In the genomic region with DNA sequence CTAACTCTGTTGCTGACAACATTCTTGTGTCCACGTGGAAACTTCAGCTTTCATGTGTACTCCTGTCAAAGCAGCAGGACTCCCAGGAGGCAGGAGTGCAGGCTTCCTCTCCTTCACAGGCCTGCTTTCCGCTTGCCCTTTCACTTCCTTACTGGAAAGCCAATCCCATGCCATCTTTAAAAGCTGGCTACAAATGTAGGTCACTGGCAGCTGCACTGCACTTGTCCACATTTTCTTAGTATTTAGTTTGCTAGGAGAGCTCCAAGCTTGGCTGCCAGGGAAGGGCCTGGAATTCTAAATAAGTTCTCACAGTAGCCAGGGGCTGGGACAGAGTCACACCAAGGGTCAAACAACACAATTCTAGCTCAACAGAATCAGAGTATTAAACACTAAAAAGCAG, we compare ENCODE assay signal across 9 mouse cellular contexts. TPM values are rescaled to one million over a fixed set of nuclear protein-coding genes. Genes with fewer than 3 reads are reported as not detected.
DNase-seq lines count a peak whose midpoint lies in the region; ATAC-seq and TF ChIP-seq lines count a peak whose summit lies in the region.
"Had no signal": no experiment of that assay in that cellular context is flagged by ENCODE, and none has a peak within 500 bp of the region (broad histone marks: within the 10 kb centered on the region; RNA-seq: fewer than 3 reads in every experiment).

No protein-coding gene starts in this region.

- TF ChIP-seq CTCF in intestine, postnatal 0 days (IDR thresholded peaks at IDR 0.05; ENCODE audit: low read depth) = no peak

- DNase-seq in kidney, adult 9 months = peak; percentile 10
- DNase-seq in kidney, postnatal 4 days = no peak
- peak; percentile 27 to 38 for DNase-seq in cerebellum, adult 18-20 months
- peak; percentile 14 to 18 for DNase-seq in gastrocnemius, postnatal 36 days
- peak; percentile 26 for DNase-seq in left cerebral cortex, postnatal 4 days
- DNase-seq in thymus, postnatal 4 days = no peak

- H3K27ac ChIP-seq in forebrain, embryonic 12.5 days = no peak overlapping the region
- no peak overlapping the region for H3K27ac ChIP-seq in intestine, postnatal 0 days (ENCODE audit: low read depth, low read length)
- H3K27ac ChIP-seq: embryonic facial prominence, embryonic 12.5 days had no signal

- no peak for ATAC-seq in forebrain, embryonic 12.5 days (ENCODE audit: low FRiP score)
- no peak for ATAC-seq in intestine, postnatal 0 days

- 57% methylated on average over 2 of the region's 2 CpGs for WGBS in forebrain, embryonic 12.5 days
- WGBS in intestine, postnatal 0 days = 57% methylated on average over 2 of the region's 2 CpGs

- no peaks in the 10 kb centered on the region for H3K9me3 ChIP-seq in forebrain, embryonic 12.5 days
- H3K9me3 ChIP-seq in intestine, postnatal 0 days (ENCODE audit: control insufficient read depth) = no peaks in the 10 kb centered on the region
- H3K9me3 ChIP-seq: embryonic facial prominence, embryonic 12.5 days had no signal

- no peaks in the 10 kb centered on the region for H3K36me3 ChIP-seq in forebrain, embryonic 12.5 days (replicated peaks)
- H3K36me3 ChIP-seq in intestine, postnatal 0 days (ENCODE audit: control insufficient read depth, insufficient read depth) = no peaks in the 10 kb centered on the region
- H3K36me3 ChIP-seq: embryonic facial prominence, embryonic 12.5 days had no signal

- H3K4me1 ChIP-seq in forebrain, embryonic 12.5 days = no peaks in the 10 kb centered on the region
- H3K4me1 ChIP-seq in intestine, postnatal 0 days (replicated peaks; ENCODE audit: control insufficient read depth, insufficient read depth, low read length) = no peaks in the 10 kb centered on the region
- H3K4me1 ChIP-seq: embryonic facial prominence, embryonic 12.5 days had no signal

- intact Hi-C loops in gastrocnemius, postnatal 36 days (cut with DNase I) = no loop called here
- intact Hi-C loops in left cerebral cortex, postnatal 4 days (cut with DNase I) = no loop called here

- no peak overlapping the region for H3K4me3 ChIP-seq in forebrain, embryonic 12.5 days (replicated peaks)
- H3K4me3 ChIP-seq in intestine, postnatal 0 days (ENCODE audit: low read depth, low read length) = no peak overlapping the region
- H3K4me3 ChIP-seq: embryonic facial prominence, embryonic 12.5 days had no signal

- no peaks in the 10 kb centered on the region for H3K27me3 ChIP-seq in forebrain, embryonic 12.5 days
- no peaks in the 10 kb centered on the region for H3K27me3 ChIP-seq in intestine, postnatal 0 days (replicated peaks; ENCODE audit: control insufficient read depth, insufficient read depth, low read length)
- H3K27me3 ChIP-seq: embryonic facial prominence, embryonic 12.5 days had no signal

- no peak overlapping the region for H3K9ac ChIP-seq in forebrain, embryonic 12.5 days
- H3K9ac ChIP-seq in intestine, postnatal 0 days (ENCODE audit: low read depth, low read length) = no peak overlapping the region
- H3K9ac ChIP-seq: embryonic facial prominence, embryonic 12.5 days had no signal

- H3K4me2 ChIP-seq in forebrain, embryonic 12.5 days = no peak overlapping the region
- H3K4me2 ChIP-seq in intestine, postnatal 0 days (replicated peaks; ENCODE audit: low read depth) = no peak overlapping the region
- H3K4me2 ChIP-seq: embryonic facial prominence, embryonic 12.5 days had no signal

RNA-seq across cellular contexts. Expression of a gene that starts 49.6 kb away (rescaled TPM):
- total RNA-seq in gastrocnemius, postnatal 36 days (2021) = 1 to 10 TPM; 5.4 to 7.2 TPM
- 10 to 100 TPM; 24.0 to 30.5 TPM for total RNA-seq in left cerebral cortex, postnatal 4 days (2021)
- 59.1 and 63.5 TPM in 2 replicates for polyA plus RNA-seq in forebrain, embryonic 12.5 days (2016; fragmentation: Nextera tagmentation; extraction: Ambion mirVana)
- polyA plus RNA-seq in intestine, postnatal 0 days (2015; fragmentation: Nextera tagmentation; extraction: Ambion mirVana) = 11.2 and 11.6 TPM in 2 replicates

RNA-seq across cellular contexts. Expression of a gene that starts 49.7 kb away (rescaled TPM):
- total RNA-seq in gastrocnemius, postnatal 36 days (2021) = 10 to 100 TPM; 52.0 to 65.3 TPM
- 10 to 100 TPM; 30.1 to 31.9 TPM for total RNA-seq in left cerebral cortex, postnatal 4 days (2021)
- polyA plus RNA-seq in forebrain, embryonic 12.5 days (2016; fragmentation: Nextera tagmentation; extraction: Ambion mirVana) = 123 and 129 TPM in 2 replicates
- 97.6 and 102 TPM in 2 replicates for polyA plus RNA-seq in intestine, postnatal 0 days (2015; fragmentation: Nextera tagmentation; extraction: Ambion mirVana)

Comparison
In these comparisons a context has a peak if more than half of its experiments do, and no peak if none do; other contexts are left out.
1. DNase-seq: peak in kidney, adult 9 months (single experiment), cerebellum, adult 18-20 months (2 of 2), gastrocnemius, postnatal 36 days (2 of 2) and left cerebral cortex, postnatal 4 days (single experiment); none in kidney, postnatal 4 days (0 of 2) and thymus, postnatal 4 days (single experiment).